Mouse (Mus musculus) myocyte (in vitro differentiated cells): Measurements from ENCODE around the gene Fam189a2. TPM values are rescaled to one million over a fixed set of nuclear protein-coding genes. Genes with fewer than 3 reads are reported as not detected.
A peak's percentile ranks its signal among the peaks of the same experiment; 100 is the strongest.

Experiments
- H3K27me3 ChIP-seq: one replicate; pipeline ENCODE4 v1.6.1; 2011; ENCODE audit not compliant: control insufficient read depth, insufficient read depth, insufficient read length
- H3K36me3 ChIP-seq: one replicate; pipeline ENCODE4 v1.6.1; 2011; ENCODE audit not compliant: control insufficient read depth, insufficient read depth
- H3K4me2 ChIP-seq: one replicate; pipeline ENCODE4 v1.6.1; 2011; ENCODE audit warnings: low read depth, control low read depth
- H3K4me3 ChIP-seq: one replicate; pipeline ENCODE4 v1.5.1; 2011; ENCODE audit warnings: mild to moderate bottlenecking, control low read depth, moderate library complexity
- H3K79me2 ChIP-seq: one replicate; pipeline ENCODE4 v1.6.1; 2011; ENCODE audit not compliant: control insufficient read depth, insufficient read depth
- H3ac ChIP-seq: one replicate; pipeline ENCODE4 v1.6.1; 2011; ENCODE audit not compliant: control insufficient read depth, insufficient read length
- CEBPB ChIP-seq: IDR thresholded peaks from 2 replicates; pipeline ENCODE4 v1.6.1; 2011; ENCODE audit warnings: mild to moderate bottlenecking, moderate library complexity; ENCODE audit not compliant: poor library complexity, insufficient read depth, severe bottlenecking
- E2F4 ChIP-seq: IDR thresholded peaks from one replicate; pipeline ENCODE4 v1.6.1; 2011; ENCODE audit warnings: mild to moderate bottlenecking, control low read depth, moderate library complexity; ENCODE audit not compliant: insufficient read depth
- MAX ChIP-seq: IDR thresholded peaks from one replicate; pipeline ENCODE4 v1.6.1; 2011; ENCODE audit warnings: low read depth, mild to moderate bottlenecking, control low read depth
- MYOD1 ChIP-seq, 3 experiments: IDR thresholded peaks; one replicate each; pipeline ENCODE4 v1.6.1; 2011; ENCODE audit warnings: control low read depth in 2 of 3, low read depth in 2 of 3, mild to moderate bottlenecking in 2 of 3, moderate library complexity in 1 of 3; ENCODE audit not compliant: insufficient read length in 2 of 3, control insufficient read depth in 1 of 3
- MYOG ChIP-seq, 3 experiments: IDR thresholded peaks; one replicate each; pipeline ENCODE4 v1.6.1; 2011; ENCODE audit warnings: control low read depth in 2 of 3, low read depth in 2 of 3, mild to moderate bottlenecking in 2 of 3; ENCODE audit not compliant: insufficient read length in 2 of 3, control insufficient read depth in 1 of 3, insufficient read depth in 1 of 3
- POLR2A ChIP-seq: IDR thresholded peaks from one replicate; pipeline ENCODE4 v1.6.1; 2011; ENCODE audit warnings: low read depth, mild to moderate bottlenecking, control low read depth, moderate library complexity; ENCODE audit not compliant: insufficient read length
- POLR2AphosphoS2 ChIP-seq: IDR thresholded peaks from one replicate; pipeline ENCODE4 v1.6.1; 2011; ENCODE audit warnings: low read depth, control low read depth; ENCODE audit not compliant: insufficient read length
- REST ChIP-seq: IDR thresholded peaks from one replicate; pipeline ENCODE4 v1.6.1; 2011; ENCODE audit warnings: mild to moderate bottlenecking, control low read depth, moderate library complexity; ENCODE audit not compliant: insufficient read depth, insufficient read length
- SRF ChIP-seq: IDR thresholded peaks from one replicate; pipeline ENCODE4 v1.6.1; 2011; ENCODE audit warnings: low read depth; ENCODE audit not compliant: control insufficient read depth, insufficient read length
- TCF12 ChIP-seq: IDR thresholded peaks from one replicate; pipeline ENCODE4 v1.6.1; 2011; ENCODE audit warnings: mild to moderate bottlenecking, control low read depth; ENCODE audit not compliant: poor library complexity, insufficient read depth, severe bottlenecking
- TCF3 ChIP-seq: IDR thresholded peaks from one replicate; pipeline ENCODE4 v1.6.1; 2011; ENCODE audit warnings: low read depth, control low read depth; ENCODE audit not compliant: insufficient read length
- USF1 ChIP-seq: IDR thresholded peaks from one replicate; pipeline ENCODE4 v1.6.1; 2011; ENCODE audit warnings: low read depth, mild to moderate bottlenecking, control low read depth, moderate library complexity
- polyA plus RNA-seq: library from polyadenylated mRNA; unstranded; fragments of >200 nt; fragmentation: generic; extraction: Trizol; gene quantifications from one replicate; pipeline ENCODE4 v1.2.1, GENCODE M21; 2012; ENCODE audit warnings: missing spikeins

Gene Fam189a2
- polyA plus RNA-seq, 1 experiment, result 1.9 TPM

DNA sequence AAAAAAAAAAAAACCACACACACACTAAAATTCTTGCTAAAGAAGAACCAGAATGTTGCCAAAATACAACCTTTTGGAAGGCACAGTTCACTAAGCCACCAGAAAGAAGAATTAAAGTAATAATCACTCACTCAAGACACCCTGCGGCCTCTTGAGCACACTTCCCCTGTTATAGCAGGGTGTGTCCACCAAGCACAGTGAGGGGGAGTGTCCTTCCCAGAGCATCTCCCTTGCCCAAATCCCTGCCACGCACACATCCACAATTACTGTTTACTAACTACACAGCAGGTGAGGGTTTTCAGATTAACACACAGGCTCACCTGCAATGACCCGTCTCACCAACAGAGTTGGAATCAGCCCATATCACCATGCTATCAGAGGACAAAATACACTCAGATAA, 8.0 kb downstream of the Fam189a2 start:
- no peak overlapping the region for H3K4me3 ChIP-seq
- H3K4me2 ChIP-seq, result no peak overlapping the region
- no peaks in the 10 kb centered on the region for H3K36me3 ChIP-seq
- H3ac ChIP-seq, result no peak overlapping the region
- H3K79me2 ChIP-seq, result no peaks in the 10 kb centered on the region
- TF ChIP-seq TCF3 (no peak), MYOG (IDR thresholded peaks at IDR 0.05; ENCODE audit: control insufficient read depth in 1 of 3, insufficient read depth in 1 of 3, insufficient read length in 2 of 3, low read depth in 2 of 3) (no peak), SRF (no peak), POLR2A (no peak), MAX (no peak), TCF12 (no peak), REST (no peak), USF1 (no peak), CEBPB (no peak), POLR2AphosphoS2 (no peak), E2F4 (no peak), MYOD1 (IDR thresholded peaks at IDR 0.05; ENCODE audit: control insufficient read depth in 1 of 3, insufficient read length in 2 of 3, low read depth in 2 of 3) (no peak)
- H3K27me3 ChIP-seq, result no peaks in the 10 kb centered on the region

DNA sequence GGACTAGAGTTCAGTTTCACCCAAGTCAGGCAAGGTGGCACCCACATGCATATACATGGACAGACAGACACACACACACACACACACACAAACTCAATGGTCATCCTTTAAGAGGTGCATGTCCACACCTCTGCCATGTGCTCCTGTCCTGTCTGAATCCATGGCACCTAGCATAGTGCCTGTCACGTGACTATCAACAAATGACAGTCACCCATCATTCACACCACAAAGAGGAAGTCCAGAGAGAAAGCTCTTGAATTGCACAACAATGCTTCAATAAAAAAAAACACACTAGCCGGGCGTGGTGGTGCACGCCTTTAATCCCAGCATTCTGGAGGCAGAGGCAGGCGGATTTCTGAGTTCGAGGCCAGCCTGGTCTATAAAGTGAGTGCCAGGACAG, 8.5 kb downstream of the Fam189a2 start:
- H3K4me2 ChIP-seq, result no peak overlapping the region
- H3K36me3 ChIP-seq, result no peaks in the 10 kb centered on the region
- H3K79me2 ChIP-seq, result no peaks in the 10 kb centered on the region
- no peak overlapping the region for H3ac ChIP-seq
- H3K27me3 ChIP-seq, result no peaks in the 10 kb centered on the region
- no peak for TF ChIP-seq MYOD1 (IDR thresholded peaks at IDR 0.05; ENCODE audit: control insufficient read depth in 1 of 3, insufficient read length in 2 of 3, low read depth in 2 of 3)
- no peak for TF ChIP-seq REST
- no peak for TF ChIP-seq POLR2AphosphoS2
- TF ChIP-seq SRF, result no peak
- TF ChIP-seq TCF3, result no peak
- TF ChIP-seq POLR2A, result no peak
- TF ChIP-seq CEBPB, result no peak
- TF ChIP-seq MAX, result no peak
- no peak for TF ChIP-seq E2F4
- no peak for TF ChIP-seq MYOG (IDR thresholded peaks at IDR 0.05; ENCODE audit: control insufficient read depth in 1 of 3, insufficient read depth in 1 of 3, insufficient read length in 2 of 3, low read depth in 2 of 3)
- no peak for TF ChIP-seq USF1
- no peak for TF ChIP-seq TCF12
- H3K4me3 ChIP-seq, result no peak overlapping the region

DNA sequence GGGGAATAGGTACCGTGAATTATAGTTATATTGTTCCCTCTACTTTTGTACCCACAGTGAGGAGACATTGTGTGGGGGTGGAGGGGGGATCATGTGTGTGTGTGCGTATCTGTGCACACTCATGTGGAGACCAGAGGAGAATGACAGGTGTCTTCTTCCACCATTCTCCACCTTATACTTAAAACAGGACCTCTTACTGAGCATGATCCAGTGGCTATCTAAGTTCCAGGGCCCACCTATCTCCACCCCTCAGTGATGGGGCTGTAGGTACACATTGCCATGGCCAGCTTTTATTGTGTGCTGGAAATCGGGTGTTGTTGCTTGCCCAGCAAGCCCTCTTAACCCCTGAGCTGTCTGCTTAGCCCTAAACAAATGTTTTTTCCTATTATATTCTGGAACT, 10.1 kb downstream of the Fam189a2 start:
- no peak for TF ChIP-seq SRF
- no peak for TF ChIP-seq TCF12
- no peak for TF ChIP-seq USF1
- TF ChIP-seq MAX, result no peak
- Histone ChIP-seq H3K36me3 (no peaks in the 10 kb centered on the region), H3K27me3 (no peaks in the 10 kb centered on the region), H3K4me3 (no peak overlapping the region), H3K79me2 (no peaks in the 10 kb centered on the region), H3K4me2 (no peak overlapping the region), H3ac (no peak overlapping the region)

DNA sequence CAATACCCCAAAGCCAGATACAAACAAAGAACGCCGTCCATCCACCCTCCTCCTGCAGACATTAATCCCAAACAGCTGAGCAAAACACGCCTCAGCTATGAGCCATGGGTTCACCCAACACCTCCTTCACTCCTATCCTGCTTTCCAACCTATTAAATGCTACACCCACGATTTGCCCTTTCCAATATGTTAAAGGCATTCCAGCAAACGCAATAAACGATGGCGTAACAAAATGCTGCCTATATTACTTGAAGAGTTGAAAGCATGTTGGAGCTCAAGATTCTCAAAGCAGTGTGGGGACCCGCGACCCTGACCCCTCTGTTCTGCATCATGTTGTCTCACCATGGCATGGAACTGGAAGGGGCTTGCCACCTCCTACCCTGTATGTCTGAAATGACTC, 11.2 kb downstream of the Fam189a2 start:
- Histone ChIP-seq H3K27me3 (no peaks in the 10 kb centered on the region), H3K79me2 (no peaks in the 10 kb centered on the region), H3K36me3 (no peaks in the 10 kb centered on the region), H3K4me3 (no peak overlapping the region), H3K4me2 (no peak overlapping the region), H3ac (no peak overlapping the region)
- peak in 1 of 3 experiments; percentile 38 for TF ChIP-seq MYOD1 (IDR thresholded peaks at IDR 0.05; ENCODE audit: control insufficient read depth in 1 of 3, insufficient read length in 2 of 3, low read depth in 2 of 3)
- no peak for TF ChIP-seq TCF12

DNA sequence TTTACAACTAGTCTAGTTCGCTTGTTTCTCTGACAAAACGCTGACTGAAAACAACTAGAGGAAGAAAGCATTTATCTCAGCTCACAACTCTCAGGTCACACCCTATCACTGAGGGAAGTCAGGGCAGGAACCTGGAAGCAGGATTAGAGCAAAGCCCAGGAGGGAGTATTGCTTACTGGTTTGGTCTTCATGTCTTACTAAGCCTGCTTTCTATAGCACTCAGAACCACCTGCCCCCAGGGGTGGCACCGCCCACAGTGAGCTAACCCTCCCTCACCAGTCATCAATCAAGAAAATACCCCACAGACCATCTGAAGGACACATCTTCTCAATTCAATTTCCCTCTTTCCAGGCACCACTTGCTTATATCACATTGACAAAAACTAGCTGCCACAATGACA, 12.4 kb downstream of the Fam189a2 start:
- no peaks in the 10 kb centered on the region for H3K27me3 ChIP-seq
- H3ac ChIP-seq, result no peak overlapping the region
- H3K4me3 ChIP-seq, result no peak overlapping the region
- no peak for TF ChIP-seq E2F4
- TF ChIP-seq MYOD1 (IDR thresholded peaks at IDR 0.05; ENCODE audit: control insufficient read depth in 1 of 3, insufficient read length in 2 of 3, low read depth in 2 of 3), result no peak
- no peak for TF ChIP-seq MAX
- no peak for TF ChIP-seq REST
- TF ChIP-seq POLR2AphosphoS2, result no peak
- no peaks in the 10 kb centered on the region for H3K79me2 ChIP-seq
- no peaks in the 10 kb centered on the region for H3K36me3 ChIP-seq
- no peak overlapping the region for H3K4me2 ChIP-seq

DNA sequence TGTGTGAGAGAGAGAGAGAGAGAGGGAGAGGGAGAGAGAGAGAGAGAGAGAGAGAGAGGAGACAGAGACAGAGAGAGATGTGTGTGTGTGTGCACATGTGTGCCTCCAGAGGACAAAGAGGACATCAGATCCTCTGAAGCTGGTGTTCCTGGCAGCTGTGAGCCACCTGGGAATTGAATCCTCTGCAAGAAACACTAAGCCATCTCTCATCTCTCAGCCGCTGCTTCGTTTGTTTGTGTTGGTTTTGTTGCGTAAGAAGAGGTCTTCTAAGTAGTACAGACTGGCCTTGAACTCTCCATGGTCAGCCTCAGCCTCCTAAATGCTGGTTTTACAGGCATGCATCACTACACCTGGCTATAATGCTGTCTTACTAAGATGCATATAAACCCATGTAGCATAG, 12.9 kb downstream of the Fam189a2 start:
- Histone ChIP-seq H3K36me3 (no peaks in the 10 kb centered on the region), H3K4me3 (no peak overlapping the region)
- no peak for TF ChIP-seq REST
- 0 out of 2 replicates have a peak, but pooled peaks have one; percentile 34 for TF ChIP-seq CEBPB
- TF ChIP-seq USF1, result no peak

More for the DNA sequence above, 12.9 kb downstream of the Fam189a2 start:
- Histone ChIP-seq H3K79me2 (no peaks in the 10 kb centered on the region), H3K4me2 (no peak overlapping the region), H3K27me3 (no peaks in the 10 kb centered on the region), H3ac (no peak overlapping the region)
